Mouse (Mus musculus): Measurements from ENCODE around the gene Gpt2. TPM values are rescaled to one million over a fixed set of nuclear protein-coding genes. Genes with fewer than 3 reads are reported as not detected.

The Gpt2 gene
- polyA plus RNA-seq, 1 experiment from 2014 or later: 25.9 TPM

DNA sequence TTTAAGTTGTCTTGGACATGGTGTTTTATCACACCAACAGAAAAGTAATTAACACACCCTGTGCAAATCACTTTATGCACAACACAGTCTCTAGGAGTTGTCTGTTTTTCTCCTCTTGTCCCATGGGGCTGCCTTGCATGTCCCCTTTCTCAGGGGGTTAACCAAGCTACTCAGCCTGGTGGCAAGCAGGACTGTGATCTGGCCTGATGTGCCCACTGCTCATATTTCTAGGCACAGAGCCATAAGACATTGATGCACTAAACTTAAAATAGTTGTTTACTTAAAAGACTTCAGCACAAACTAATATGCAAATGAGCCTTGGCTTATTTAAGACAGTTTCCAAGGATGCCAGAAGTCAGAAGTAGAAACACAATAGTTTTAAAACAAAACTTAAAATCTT is 28.1 kb upstream of the Gpt2 start:
- no peak for ATAC-seq (ENCODE audit: insufficient read depth, low FRiP score, low read depth)
- H3K9me3 ChIP-seq: no peaks in the 10 kb centered on the region
- H3K27ac ChIP-seq: no peak overlapping the region

DNA sequence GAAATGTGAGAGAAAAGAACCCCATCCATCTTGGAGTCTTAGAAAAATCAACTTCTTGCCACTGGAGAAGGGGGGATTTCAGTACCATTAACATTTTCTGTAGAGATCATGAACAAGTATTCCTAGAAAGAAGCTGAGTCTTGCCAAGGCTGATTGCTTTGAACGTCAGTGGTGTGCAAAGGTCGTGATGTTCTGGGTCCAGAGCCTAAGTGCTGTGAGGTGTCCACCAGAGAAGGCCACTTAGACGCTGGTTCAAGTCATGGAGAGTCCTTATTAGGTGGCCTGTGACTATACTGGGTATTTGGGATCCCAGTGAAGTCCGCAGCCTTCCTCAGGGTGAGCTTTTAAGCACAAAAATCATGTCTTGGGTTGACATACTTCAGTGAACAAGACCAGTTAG is 26.3 kb upstream of the Gpt2 start:
- WGBS: 87% methylated on average over 4 of the region's 4 CpGs
- Histone ChIP-seq H3K27ac (no peak overlapping the region), H3K36me3 (no peaks in the 10 kb centered on the region), H3K9ac (no peak overlapping the region), H3K4me2 (no peak overlapping the region), H3K9me3 (no peaks in the 10 kb centered on the region), H3K4me3 (replicated peaks) (no peak overlapping the region), H3K27me3 (replicated peaks) (no peaks in the 10 kb centered on the region), H3K4me1 (no peaks in the 10 kb centered on the region)
- no peak for ATAC-seq (ENCODE audit: insufficient read depth, low FRiP score, low read depth)

More for the DNA sequence above, 28.1 kb upstream of the Gpt2 start:
- Histone ChIP-seq H3K4me3 (replicated peaks) (no peak overlapping the region), H3K9ac (no peak overlapping the region), H3K4me2 (no peak overlapping the region), H3K4me1 (no peaks in the 10 kb centered on the region), H3K36me3 (no peaks in the 10 kb centered on the region), H3K27me3 (replicated peaks) (no peaks in the 10 kb centered on the region)

DNA sequence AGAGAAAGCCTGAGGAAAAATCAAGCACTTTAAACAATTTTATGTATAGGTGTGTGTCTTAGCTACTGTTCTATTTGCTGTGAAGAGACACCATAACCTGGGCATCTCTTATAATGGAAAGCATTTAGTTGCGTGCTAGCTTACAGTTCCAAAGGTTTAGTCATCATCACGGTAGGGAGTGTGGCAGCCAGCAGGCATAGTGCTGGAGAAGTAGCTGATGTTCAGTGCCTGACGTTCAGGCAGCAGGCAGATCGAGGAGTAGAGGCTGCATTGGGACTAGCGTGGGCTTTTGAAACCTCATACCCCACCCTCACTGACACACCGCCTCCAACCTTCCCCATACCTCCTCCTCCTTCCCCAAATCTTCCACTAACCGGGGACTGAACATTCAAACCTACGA is 21.6 kb upstream of the Gpt2 start:
- Histone ChIP-seq H3K9ac (no peak overlapping the region), H3K4me3 (replicated peaks) (no peak overlapping the region), H3K27me3 (replicated peaks) (no peaks in the 10 kb centered on the region), H3K4me1 (no peaks in the 10 kb centered on the region), H3K9me3 (no peaks in the 10 kb centered on the region), H3K27ac (no peak overlapping the region), H3K4me2 (no peak overlapping the region), H3K36me3 (no peaks in the 10 kb centered on the region)
- WGBS: 81% methylated on average over 8 of the region's 8 CpGs
- ATAC-seq (ENCODE audit: insufficient read depth, low FRiP score, low read depth): no peak

GRCm38 (mm10) chr8:85472800-85473199 is 19.6 kb upstream of the Gpt2 start:
- Histone ChIP-seq H3K27ac (no peak overlapping the region), H3K4me2 (no peak overlapping the region), H3K4me3 (replicated peaks) (no peak overlapping the region), H3K36me3 (no peaks in the 10 kb centered on the region), H3K9ac (no peak overlapping the region), H3K9me3 (no peaks in the 10 kb centered on the region), H3K27me3 (replicated peaks) (no peaks in the 10 kb centered on the region), H3K4me1 (no peaks in the 10 kb centered on the region)
- WGBS: 75% methylated on average over 6 of the region's 6 CpGs
- no peak for ATAC-seq (ENCODE audit: insufficient read depth, low FRiP score, low read depth)

DNA sequence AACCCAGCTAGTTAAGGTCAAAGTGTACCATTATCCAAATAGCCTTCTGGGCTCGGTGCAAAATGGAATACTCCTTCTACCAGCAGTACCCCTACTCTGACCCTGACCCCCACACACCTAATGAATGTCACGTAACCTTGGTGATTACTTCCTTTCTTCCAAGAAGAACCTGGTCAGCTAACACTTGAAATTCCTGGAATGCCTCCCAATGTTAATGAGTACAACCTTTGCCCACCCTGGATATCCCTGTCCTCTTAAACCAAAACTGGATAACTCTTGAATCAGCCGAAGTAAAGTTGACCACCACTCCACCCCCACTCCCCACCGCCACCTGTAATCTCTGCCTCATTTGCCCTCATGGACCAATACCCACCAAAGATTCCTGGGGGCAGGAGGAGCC is 19.1 kb upstream of the Gpt2 start:
- Histone ChIP-seq H3K4me2 (no peak overlapping the region), H3K9ac (no peak overlapping the region), H3K4me3 (replicated peaks) (no peak overlapping the region), H3K4me1 (no peaks in the 10 kb centered on the region), H3K9me3 (no peaks in the 10 kb centered on the region), H3K27me3 (replicated peaks) (no peaks in the 10 kb centered on the region), H3K27ac (no peak overlapping the region), H3K36me3 (no peaks in the 10 kb centered on the region)
- no peak for ATAC-seq (ENCODE audit: insufficient read depth, low FRiP score, low read depth)
- 75% methylated on average over 4 of the region's 4 CpGs for WGBS

GRCm38 (mm10) chr8:85474924-85475323 is 17.5 kb upstream of the Gpt2 start:
- H3K9me3 ChIP-seq: no peaks in the 10 kb centered on the region
- ATAC-seq (ENCODE audit: insufficient read depth, low FRiP score, low read depth): no peak
- H3K4me1 ChIP-seq: no peaks in the 10 kb centered on the region
- WGBS: 82% methylated on average over 3 of the region's 3 CpGs
- H3K36me3 ChIP-seq: no peaks in the 10 kb centered on the region
- no peak overlapping the region for H3K9ac ChIP-seq
- no peak overlapping the region for H3K27ac ChIP-seq
- no peak overlapping the region for H3K4me2 ChIP-seq
- no peaks in the 10 kb centered on the region for H3K27me3 ChIP-seq (replicated peaks)
- no peak overlapping the region for H3K4me3 ChIP-seq (replicated peaks)

DNA sequence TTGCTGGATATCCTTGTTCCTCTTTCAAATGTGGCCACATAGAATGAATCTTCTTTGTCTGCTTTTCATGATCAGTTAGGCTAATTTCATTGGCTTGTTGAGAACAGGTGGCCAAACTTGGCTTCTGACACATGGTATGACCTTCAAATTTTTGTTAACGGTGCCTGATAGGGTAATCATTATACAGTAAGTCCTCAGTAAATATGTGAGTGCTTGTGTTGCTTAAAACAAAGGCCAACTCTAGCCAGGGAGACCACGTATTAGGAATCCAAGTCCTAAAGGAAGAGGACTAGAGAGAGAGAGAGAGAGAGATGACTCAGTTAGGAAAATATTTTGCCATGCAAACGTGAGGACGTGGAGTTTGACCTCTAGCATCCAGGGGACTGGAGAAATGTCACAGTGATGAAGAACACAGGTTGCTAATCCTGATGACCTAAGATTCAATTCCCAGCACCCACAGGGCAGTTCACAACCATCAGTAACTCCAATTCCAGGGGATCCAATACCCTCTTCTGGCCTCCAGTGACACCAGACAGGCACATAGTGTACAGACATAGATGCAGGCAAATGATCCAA is 15.3 kb upstream of the Gpt2 start:
- no peaks in the 10 kb centered on the region for H3K36me3 ChIP-seq
- no peaks in the 10 kb centered on the region for H3K9me3 ChIP-seq
- H3K4me2 ChIP-seq: no peak overlapping the region
- H3K4me3 ChIP-seq (replicated peaks): no peak overlapping the region
- no peaks in the 10 kb centered on the region for H3K4me1 ChIP-seq
- no peak for ATAC-seq (ENCODE audit: insufficient read depth, low FRiP score, low read depth)
- no peak overlapping the region for H3K27ac ChIP-seq
- WGBS: 50% methylated on average over 4 of the region's 4 CpGs
- no peak overlapping the region for H3K9ac ChIP-seq
- no peaks in the 10 kb centered on the region for H3K27me3 ChIP-seq (replicated peaks)

DNA sequence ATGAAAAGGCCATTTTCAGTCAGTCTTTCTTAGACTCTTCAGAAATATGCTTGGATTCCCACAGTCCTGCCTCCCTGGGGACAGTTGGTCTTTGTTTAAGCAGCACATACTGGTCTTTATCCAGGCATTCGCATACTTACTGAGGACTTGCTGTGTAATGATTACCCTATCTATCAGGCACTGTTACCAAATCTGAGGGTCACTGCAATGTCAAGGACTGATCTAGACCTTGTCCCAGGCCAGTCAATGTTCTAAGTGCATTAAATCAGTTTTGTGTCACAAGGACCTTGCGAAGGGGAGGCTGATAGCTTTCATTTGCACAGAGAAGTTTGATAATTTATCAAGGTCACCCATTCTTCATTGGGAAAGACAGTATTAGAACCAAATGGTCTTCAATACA is 14.0 kb upstream of the Gpt2 start:
- no peak overlapping the region for H3K9ac ChIP-seq
- no peak overlapping the region for H3K27ac ChIP-seq
- H3K36me3 ChIP-seq: no peaks in the 10 kb centered on the region
- no peak overlapping the region for H3K4me3 ChIP-seq (replicated peaks)
- no peaks in the 10 kb centered on the region for H3K27me3 ChIP-seq (replicated peaks)
- no peak for ATAC-seq (ENCODE audit: insufficient read depth, low FRiP score, low read depth)
- H3K9me3 ChIP-seq: no peaks in the 10 kb centered on the region
- 72% methylated on average over 2 of the region's 2 CpGs for WGBS
- no peak overlapping the region for H3K4me2 ChIP-seq
- H3K4me1 ChIP-seq: no peaks in the 10 kb centered on the region

DNA sequence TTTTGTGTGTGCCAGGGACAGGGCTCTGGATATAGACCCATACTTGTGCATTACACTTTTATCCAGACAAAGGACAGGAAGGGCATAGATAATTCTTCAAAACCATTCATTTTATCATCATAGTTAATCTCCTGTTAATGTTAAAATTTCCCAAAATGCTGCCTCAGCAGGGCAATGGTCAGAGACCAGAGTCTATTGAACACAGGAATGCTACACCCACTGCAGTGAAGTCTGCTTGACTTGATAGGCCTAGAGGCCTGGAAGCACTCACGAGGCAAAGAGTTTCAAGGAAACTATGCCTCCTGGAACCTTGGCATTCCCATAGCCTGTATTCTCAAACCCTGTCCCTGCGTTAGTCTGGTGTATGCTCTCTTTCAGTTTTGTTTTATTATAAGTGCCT is 12.7 kb upstream of the Gpt2 start:
- Histone ChIP-seq H3K36me3 (no peaks in the 10 kb centered on the region), H3K27ac (no peak overlapping the region), H3K9me3 (no peaks in the 10 kb centered on the region), H3K27me3 (replicated peaks) (no peaks in the 10 kb centered on the region), H3K4me3 (replicated peaks) (no peak overlapping the region), H3K4me1 (no peaks in the 10 kb centered on the region), H3K9ac (no peak overlapping the region), H3K4me2 (no peak overlapping the region)
- no peak for ATAC-seq (ENCODE audit: insufficient read depth, low FRiP score, low read depth)
- 86% methylated on average over 2 of the region's 2 CpGs for WGBS

DNA sequence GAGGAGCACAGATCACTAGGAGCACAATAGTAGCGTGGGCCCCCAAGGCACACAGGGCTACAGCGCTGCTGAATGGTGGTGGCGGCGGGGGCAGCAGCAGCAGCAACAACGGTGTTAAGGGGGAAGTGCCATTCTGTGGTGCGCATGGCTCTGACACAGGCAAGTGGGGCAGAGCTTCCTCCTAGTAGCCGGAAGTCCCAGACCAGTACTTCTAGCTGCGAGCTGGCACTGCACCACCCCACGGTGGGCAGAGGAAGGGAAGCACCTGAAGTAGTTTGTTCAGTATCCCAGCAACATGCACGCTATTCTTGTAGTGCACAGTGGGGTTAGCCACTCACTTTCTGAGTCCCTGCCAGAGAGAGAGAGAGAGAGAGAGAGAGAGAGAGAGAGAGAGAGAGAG is 10.5 kb upstream of the Gpt2 start:
- H3K27me3 ChIP-seq (replicated peaks): no peaks in the 10 kb centered on the region
- H3K4me2 ChIP-seq: peak overlapping the region; percentile 22; the same call in 1 of the 2 replicates
- H3K36me3 ChIP-seq: no peaks in the 10 kb centered on the region
- no peak overlapping the region for H3K9ac ChIP-seq
- WGBS: 23% methylated on average over 10 of the region's 10 CpGs
- no peaks in the 10 kb centered on the region for H3K9me3 ChIP-seq
- peak; percentile 31; the same call in 1 of the 2 replicates for ATAC-seq (ENCODE audit: insufficient read depth, low FRiP score, low read depth)
- H3K4me3 ChIP-seq (replicated peaks): no peak overlapping the region
- H3K27ac ChIP-seq: no peak overlapping the region
- H3K4me1 ChIP-seq: no peaks in the 10 kb centered on the region

- ATAC-seq (ENCODE audit: insufficient read depth, low FRiP score, low read depth): no peak
- H3K4me3 ChIP-seq (replicated peaks): no peak overlapping the region
- H3K9ac ChIP-seq: no peak overlapping the region
- H3K4me1 ChIP-seq: no peaks in the 10 kb centered on the region
- no peak overlapping the region for H3K4me2 ChIP-seq
- H3K27ac ChIP-seq: no peak overlapping the region
- no peaks in the 10 kb centered on the region for H3K9me3 ChIP-seq
- WGBS: 57% methylated on average over 6 of the region's 6 CpGs
- no peaks in the 10 kb centered on the region for H3K36me3 ChIP-seq
- no peaks in the 10 kb centered on the region for H3K27me3 ChIP-seq (replicated peaks)
These were observed 9.9 kb upstream of the Gpt2 start for GRCm38 (mm10) chr8:85482427-85482826.

DNA sequence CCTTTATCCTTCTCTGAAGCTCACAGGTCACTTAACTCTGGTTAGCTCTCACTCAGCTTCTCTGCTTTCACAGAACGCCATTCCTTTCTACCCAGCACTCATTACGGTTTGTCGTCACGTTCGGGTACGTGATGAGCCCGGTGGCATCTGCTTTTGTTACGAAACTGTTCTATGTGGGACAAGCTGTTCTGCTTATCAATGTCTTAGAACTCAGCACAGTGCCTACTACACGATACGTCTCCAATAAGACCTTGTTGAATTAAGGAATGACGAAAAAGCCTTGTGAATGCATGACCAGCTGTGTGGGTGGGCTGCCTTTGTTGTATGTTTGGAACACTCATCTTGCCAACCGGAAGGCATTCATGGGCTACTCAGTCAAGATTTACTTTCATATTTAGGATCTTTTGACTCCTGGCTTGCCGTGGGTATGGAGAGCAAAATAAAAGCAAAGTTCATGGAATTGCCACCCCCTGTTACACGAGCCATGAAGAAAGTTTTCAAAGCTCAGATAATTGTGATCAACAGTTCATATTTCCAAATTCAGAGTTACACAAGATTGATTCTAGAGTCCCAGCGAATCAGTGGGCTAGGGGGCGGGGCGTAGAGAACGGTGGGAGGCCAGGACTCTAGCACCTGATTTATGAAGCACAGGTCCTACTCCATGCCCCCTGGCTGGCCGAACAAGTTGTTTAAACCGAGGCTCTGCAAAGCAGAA is 4.3 kb upstream of the Gpt2 start:
- ATAC-seq (ENCODE audit: insufficient read depth, low FRiP score, low read depth): no peak

GRCm38 (mm10) chr8:85488631-85489030 is 3.7 kb upstream of the Gpt2 start:
- Histone ChIP-seq H3K4me3 (replicated peaks) (no peak overlapping the region), H3K9me3 (no peaks in the 10 kb centered on the region)
- no peak for ATAC-seq (ENCODE audit: insufficient read depth, low FRiP score, low read depth)

More for the DNA sequence above, 4.3 kb upstream of the Gpt2 start:
- no peak overlapping the region for H3K4me3 ChIP-seq (replicated peaks)
- no peaks in the 10 kb centered on the region for H3K36me3 ChIP-seq
- no peaks in the 10 kb centered on the region for H3K9me3 ChIP-seq
- no peaks in the 10 kb centered on the region for H3K27me3 ChIP-seq (replicated peaks)
- H3K9ac ChIP-seq: no peak overlapping the region
- 67% methylated on average over 20 of the region's 20 CpGs for WGBS
- no peak overlapping the region for H3K27ac ChIP-seq
- H3K4me1 ChIP-seq: no peaks in the 10 kb centered on the region
- no peak overlapping the region for H3K4me2 ChIP-seq

More at GRCm38 (mm10) chr8:85488631-85489030, 3.7 kb upstream of the Gpt2 start:
- no peaks in the 10 kb centered on the region for H3K27me3 ChIP-seq (replicated peaks)
- H3K4me2 ChIP-seq: no peak overlapping the region
- no peaks in the 10 kb centered on the region for H3K4me1 ChIP-seq
- H3K27ac ChIP-seq: no peak overlapping the region
- no peaks in the 10 kb centered on the region for H3K36me3 ChIP-seq
- no peak overlapping the region for H3K9ac ChIP-seq
